Mouse (Mus musculus): ENCODE results near the gene Eif5a. TPM values are rescaled to one million over a fixed set of nuclear protein-coding genes. Genes with fewer than 3 reads are reported as not detected.
A peak's percentile ranks its signal among the peaks of the same experiment; 100 is the strongest.

Eif5a gene
- total RNA-seq, 1 experiment from 2014 or later, result 854 TPM

DNA sequence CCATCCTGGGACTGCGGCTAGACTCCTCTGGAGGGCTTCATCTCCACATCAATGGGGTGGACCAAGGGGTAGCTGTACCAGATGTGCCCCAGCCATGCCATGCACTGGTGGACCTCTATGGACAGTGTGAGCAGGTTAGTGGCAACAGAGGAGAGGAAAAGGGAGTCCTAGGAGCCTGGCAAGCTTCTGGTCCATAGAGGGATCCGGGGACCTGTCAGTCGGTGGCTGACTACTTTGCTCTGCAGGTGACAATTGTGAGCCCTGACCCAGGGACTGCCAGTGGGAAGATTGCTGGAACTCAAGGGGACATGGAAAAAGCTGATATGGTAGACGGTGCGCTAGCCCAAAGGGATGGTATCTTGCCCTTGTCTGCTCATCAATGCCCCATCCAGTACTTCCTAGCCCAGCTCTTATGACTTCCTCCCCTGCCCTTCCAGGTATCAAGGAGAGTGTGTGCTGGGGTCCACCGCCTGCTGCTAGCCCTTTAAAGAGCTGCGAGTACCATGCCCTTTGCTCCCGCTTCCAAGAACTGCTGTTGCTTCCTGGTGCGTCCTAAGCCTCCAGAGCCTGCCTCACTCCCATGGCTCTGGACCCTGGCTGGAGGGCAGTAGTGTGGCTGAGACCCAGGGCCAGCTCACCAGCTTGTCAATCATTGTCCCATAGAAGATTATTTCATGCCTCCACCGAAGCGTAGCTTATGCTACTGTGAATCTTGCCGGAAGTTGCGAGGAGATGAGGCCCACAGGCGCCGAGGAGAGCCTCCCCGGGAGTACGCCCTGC, 10.8 kb downstream of the Eif5a start:
- ATAC-seq (replicated peaks; ENCODE audit: low read depth, poor library complexity, severe bottlenecking), result no peak

DNA sequence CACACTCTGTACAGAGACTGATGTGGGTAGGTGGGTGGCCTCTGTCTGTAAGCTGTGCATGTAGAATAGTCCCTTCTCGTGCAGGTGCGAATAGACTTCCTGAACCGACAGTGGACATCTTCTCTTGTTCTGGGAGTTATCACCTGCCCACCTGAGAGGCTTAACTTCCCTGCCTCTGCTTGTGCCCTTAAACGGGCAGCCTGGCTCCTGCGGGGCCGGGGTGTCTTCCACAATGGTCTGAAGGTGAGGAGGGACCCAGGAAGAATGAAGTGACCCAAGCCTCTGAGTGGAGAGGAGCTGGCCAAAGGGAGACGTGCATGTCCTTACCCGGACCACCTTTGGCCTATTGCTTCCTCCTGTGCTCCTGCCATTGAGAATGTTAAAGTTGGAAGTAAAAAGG, 11.6 kb downstream of the Eif5a start:
- ATAC-seq (replicated peaks; ENCODE audit: low read depth, poor library complexity, severe bottlenecking), result no peak

DNA sequence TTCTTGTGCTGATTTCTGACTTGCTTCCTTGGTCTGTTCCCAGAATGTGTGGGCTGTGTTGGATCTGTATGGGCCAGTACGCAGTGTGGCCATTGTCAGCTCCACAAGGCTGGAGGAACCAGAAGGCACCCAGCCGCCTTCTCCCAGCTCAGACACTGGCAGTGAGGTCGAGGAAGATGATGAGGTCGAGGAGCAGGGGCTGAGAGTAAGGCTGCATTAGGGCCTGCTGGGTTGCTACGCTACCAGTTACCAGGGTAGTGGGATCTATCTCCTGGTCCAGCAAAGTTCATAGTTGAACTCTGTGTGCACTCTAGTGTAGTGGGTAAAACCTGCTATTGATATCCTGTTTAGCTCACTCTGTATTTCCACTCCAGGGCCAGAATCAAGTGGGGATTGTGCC, 12.6 kb downstream of the Eif5a start:
- no peak for ATAC-seq (replicated peaks; ENCODE audit: low read depth, poor library complexity, severe bottlenecking)

DNA sequence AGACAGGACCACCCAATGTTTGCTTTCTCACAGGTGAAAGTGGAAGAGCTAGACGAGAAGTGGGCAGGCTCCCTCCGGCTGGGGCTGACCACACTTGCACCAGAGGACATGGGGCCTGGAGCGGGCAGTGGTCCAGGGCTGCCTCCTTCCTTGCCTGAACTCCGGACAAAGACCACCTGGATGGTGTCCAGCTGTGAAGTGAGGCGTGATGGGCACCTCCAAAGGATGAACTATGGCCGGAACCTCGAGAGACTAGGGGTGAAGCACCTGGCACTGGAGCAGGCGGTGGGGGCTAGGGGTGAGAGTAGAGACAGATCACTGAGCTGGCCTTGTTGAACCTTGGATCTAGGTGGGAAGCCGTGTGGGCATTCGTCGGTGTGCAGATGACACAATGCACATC, 13.1 kb downstream of the Eif5a start:
- no peak for ATAC-seq (replicated peaks; ENCODE audit: low read depth, poor library complexity, severe bottlenecking)

DNA sequence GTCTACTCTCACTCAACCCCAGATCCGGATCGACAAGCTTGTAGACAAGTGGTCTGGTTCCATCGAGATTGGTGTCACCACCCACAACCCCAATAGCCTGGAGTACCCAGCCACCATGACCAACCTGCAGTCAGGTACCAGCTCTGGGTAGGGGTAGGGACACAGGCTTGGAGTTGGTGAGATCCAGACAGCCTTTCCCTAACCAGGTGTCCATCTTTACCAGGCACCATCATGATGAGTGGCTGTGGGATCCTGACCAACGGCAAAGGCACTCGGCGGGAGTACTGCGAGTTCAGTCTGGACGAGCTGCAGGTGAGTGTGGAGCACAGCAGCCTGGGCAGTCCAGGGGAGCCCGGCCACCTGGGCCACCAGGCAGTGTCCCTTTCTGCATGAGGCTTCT, 17.4 kb downstream of the Eif5a start:
- no peak for ATAC-seq (replicated peaks; ENCODE audit: low read depth, poor library complexity, severe bottlenecking)

DNA sequence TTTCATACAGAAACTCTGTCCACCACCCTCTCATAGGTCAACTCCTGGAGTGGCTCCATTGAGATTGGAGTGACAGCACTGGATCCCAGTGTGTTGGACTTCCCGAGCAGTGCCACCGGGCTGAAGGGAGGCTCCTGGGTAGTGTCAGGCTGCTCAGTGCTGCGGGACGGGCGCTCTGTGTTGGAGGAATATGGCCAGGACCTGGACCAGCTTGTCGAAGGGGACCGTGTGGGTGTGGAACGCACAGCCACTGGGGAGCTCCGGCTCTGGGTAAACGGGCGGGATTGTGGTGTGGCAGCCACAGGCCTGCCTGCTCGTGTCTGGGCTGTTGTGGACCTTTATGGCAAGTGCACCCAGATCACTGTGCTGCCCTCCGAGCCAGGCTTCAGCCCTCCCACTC, 18.8 kb downstream of the Eif5a start:
- ATAC-seq (replicated peaks; ENCODE audit: low read depth, poor library complexity, severe bottlenecking), result no peak

DNA sequence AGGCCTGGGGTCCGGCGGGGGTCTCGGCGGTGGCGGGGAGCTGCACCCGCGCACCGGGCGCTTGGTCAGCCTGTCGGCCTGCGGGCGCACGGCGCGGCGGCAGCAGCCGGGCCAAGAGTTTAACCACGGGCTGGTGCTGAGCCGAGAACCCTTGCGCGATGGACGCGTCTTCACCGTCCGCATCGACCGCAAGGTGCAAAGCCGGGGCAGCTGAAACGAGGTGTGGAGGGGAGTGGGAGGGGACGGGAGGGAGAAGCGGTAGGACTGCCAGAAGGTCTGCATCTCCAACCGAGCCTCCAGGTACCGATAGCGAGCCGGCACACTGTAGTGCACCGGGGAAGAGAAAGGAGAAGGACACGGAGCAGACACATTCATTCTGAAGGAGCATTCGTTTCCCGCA, 19.8 kb downstream of the Eif5a start:
- no peak for ATAC-seq (replicated peaks; ENCODE audit: low read depth, poor library complexity, severe bottlenecking)

DNA sequence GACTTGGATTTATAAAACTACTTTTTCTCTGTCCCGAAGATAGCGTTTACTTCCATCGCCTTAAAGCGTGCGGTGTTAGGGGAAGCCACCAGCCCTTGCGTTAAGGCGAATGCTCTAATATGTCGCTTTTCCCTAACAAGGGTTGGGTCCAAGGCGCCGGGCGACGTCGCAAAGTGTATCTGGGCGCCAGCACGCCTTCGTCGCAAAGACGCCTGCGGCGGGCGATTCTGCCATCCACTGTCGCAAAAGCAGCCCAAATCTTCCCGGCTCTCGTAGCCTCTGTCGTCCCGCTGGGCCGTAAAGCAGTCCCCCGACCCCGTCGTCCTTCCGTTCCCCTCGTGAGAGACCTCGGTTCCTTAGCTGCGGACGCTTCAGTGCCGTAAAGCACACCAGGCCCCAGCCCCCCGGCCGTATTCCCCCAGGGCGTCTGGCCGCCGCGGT, 20.3 kb downstream of the Eif5a start:
- peak; percentile 85 for ATAC-seq (replicated peaks; ENCODE audit: low read depth, poor library complexity, severe bottlenecking)

DNA sequence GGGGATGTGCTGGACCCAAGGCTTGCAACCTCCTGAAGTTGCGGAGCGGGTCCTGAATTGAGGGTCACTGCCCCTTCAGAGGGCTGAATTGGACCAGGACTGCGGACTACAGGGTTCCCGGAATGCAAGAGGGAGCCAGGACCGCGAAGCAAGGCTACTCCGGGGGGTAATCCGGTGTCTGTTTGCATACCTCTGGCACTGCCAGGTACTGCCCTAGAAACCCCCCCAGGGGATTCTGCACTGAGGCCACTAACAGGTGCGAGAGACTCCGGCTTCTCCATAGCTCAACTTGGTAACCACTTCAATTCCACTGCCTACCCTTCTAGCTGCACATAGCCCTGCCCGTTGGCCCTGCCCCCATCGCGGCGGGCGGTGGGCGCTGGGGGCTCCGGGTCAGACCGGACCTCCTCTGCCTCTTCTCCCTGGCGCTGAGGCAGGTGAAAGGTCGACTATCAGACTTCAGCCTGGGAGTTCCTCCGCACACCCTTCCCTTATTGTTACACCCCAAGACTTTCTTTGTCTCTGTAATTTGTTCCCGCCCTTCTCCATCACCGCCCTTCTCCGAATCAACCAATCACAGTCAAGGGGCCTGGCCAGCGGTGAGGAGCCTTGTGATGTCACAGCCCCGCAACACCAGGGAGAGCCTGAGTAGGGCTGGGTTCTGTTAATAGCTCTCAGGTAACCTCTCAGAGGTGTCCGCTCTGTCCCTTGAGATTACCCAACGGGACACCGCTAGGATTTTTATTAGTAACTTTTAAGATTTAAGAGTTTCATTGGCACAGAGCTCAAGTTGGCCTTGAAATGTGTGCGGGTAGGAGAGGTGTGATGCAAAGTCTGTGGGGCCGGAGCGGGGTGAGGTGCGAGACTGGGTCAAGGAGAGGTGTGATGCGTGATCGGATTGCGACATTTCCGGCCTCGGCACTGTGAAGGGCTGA, 21.0 kb downstream of the Eif5a start, which contains the start of the genes 2810408A11Rik and Neurl4:
2810408A11Rik (minus strand) TSS at position 517 of the 935 bp plus-strand sequence.
Neurl4 (plus strand) TSS at position 602 of the 935 bp plus-strand sequence.
- ATAC-seq (replicated peaks; ENCODE audit: low read depth, poor library complexity, severe bottlenecking), result peak; percentile 82

DNA sequence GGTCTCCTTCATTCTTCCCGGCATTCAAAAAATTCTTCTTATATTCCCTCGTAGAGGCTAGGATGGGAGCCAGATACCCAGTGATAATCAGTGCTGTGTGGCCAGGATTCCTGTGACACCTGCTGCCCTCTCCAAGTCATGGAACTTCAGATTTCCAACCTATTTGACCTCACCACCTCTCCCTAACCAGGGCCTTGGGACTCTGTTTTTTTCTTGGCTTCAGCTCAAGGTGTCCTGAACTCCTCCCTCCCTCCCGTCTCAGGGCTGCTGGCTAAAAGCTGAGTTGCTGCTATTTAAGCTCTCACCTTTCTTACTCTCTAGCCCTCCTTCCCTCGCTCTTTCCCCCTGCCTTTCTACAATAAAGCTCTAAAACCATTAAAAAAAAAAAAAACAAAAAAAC, 21.9 kb downstream of the Eif5a start:
- ATAC-seq (replicated peaks; ENCODE audit: low read depth, poor library complexity, severe bottlenecking), result no peak

DNA sequence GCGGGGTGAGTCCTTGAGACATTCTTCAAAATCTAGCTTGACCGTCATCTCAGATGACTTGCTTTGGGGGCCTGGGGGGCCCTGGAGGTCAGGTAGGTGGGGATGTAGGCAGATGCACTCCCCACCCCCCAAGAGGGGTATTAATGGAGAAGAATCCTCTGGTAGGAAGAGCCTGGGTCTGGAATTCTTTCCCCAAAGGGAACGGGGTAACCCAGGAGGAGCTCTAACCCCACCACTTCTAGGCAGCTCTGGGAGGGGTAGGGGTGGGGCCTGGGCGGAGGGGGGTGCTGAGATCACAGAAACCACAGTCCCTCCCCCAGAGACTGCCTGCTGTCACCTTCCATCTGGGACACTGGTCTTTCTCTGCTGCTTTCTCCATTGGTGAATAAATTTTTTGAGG, 26.5 kb downstream of the Eif5a start, which contains the start of gene Acap1:
Acap1 (minus strand) TSS at position 249 of the 400 bp plus-strand sequence.
- peak; percentile 68 for ATAC-seq (replicated peaks; ENCODE audit: low read depth, poor library complexity, severe bottlenecking)

DNA sequence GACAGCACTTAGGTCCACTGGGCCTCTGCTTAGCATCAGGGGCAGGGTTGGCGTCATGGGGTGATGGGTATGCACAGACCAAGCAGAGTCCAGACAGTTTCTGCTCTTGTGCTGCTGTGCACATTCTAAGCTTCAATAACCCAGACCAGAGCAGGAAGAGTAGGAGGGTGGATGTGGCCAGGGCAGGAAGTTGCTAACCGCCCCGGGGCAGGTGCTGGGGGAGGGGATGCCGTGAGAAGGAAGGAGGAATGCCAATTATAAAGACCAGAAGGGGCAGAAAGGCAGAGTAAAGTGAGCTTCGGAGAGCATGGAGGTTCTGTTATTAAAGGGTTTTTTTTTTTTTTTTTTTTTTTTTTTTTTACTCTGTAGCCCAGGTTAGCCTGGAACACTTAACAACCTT, 27.1 kb downstream of the Eif5a start:
- peak; percentile 84 for ATAC-seq (replicated peaks; ENCODE audit: low read depth, poor library complexity, severe bottlenecking)

DNA sequence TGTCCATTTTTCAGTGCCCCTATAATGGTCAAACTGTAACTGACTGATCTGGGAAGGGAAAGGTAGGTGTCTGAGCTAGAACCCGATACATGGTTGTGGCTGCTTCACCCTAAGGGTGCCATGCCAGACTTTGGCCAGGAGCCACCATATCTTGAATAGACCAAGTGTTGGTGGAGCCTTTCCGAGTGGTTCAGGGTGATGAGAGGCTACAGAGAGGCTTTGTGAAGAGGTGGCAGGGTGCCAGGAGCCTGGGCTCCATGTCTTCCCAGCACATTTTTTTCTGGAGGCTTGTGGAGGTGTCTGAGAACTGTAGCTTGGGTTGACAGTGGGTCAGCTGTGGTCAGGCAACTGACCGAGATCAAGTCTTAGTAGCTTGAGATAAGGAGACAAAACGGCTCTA, 30.3 kb downstream of the Eif5a start:
- no peak for ATAC-seq (replicated peaks; ENCODE audit: low read depth, poor library complexity, severe bottlenecking)

DNA sequence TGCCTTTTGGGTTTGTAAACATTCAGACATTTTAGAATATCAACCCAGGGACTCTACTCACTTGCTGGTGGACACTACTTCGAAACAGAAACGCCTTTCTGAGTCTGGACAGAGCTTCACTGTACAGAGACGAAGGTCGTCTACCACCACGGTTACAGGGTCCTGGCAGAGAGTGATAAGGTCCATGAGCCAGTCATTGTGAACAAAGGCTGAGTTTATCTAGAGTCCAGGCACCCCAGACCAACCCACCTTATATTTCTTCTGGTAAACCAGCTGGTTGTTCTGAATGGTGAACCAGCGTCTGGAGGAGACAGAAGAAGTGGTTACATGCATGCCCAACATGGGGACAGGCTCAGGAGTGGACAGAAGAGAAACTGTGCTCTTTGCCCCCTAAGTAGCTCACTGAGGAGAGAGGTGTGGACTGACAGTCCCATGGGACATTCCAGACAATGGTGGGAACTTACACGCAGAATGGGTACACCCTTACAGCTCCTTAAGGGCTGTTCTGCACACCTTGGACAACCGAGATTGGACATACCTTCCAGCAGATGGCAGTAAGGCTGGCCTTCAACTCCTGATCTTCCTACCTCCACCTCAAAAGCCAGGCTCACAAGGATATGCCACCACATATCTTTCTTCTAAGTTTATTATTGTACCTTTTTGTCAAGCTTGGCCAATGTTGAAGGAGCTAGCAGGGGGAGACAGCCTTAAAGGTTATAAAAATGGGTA, 34.7 kb downstream of the Eif5a start:
- no peak; the same call in 1 of the 2 replicates for ATAC-seq (replicated peaks; ENCODE audit: low read depth, poor library complexity, severe bottlenecking)

DNA sequence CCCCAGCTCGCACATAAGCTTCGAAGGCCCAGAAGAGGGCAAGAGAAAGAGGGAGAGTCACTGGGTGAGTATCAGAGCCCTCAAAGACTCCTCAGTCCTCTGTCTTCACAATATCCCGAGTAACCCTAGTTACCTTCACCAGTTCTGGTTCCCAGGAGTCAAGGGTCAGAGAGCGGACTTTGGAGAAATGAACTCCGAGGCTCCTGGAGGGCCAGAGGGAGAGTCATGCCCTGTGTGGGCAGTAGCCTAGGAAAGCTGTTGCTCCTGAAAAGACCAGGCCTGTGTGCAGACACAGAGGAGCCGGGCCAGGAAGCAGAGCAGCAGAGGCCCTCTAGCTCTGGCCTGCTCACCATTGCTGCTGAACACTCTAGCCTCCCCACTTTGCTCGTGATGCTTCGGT, 37.1 kb downstream of the Eif5a start:
- ATAC-seq (replicated peaks; ENCODE audit: low read depth, poor library complexity, severe bottlenecking), result no peak

DNA sequence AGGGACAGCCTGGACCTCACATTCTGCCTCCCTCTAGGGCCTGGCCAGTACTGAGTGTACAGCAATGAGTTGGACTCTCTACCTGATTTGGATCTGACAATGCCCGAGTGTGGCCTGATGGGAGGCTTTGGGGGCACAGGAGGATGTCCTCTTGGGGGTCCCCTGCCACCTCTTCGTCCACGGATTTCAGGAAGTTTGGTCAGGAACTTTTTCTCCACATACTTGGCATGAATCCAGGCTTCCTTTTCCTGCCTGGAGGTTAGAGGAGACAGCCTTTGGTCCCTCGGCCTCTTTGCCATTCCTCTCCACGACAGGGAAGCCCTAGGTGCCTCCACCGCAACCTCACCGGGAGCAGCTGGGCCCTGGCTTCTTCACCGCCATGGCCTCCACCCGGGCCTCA, 37.5 kb downstream of the Eif5a start:
- ATAC-seq (replicated peaks; ENCODE audit: low read depth, poor library complexity, severe bottlenecking), result no peak

DNA sequence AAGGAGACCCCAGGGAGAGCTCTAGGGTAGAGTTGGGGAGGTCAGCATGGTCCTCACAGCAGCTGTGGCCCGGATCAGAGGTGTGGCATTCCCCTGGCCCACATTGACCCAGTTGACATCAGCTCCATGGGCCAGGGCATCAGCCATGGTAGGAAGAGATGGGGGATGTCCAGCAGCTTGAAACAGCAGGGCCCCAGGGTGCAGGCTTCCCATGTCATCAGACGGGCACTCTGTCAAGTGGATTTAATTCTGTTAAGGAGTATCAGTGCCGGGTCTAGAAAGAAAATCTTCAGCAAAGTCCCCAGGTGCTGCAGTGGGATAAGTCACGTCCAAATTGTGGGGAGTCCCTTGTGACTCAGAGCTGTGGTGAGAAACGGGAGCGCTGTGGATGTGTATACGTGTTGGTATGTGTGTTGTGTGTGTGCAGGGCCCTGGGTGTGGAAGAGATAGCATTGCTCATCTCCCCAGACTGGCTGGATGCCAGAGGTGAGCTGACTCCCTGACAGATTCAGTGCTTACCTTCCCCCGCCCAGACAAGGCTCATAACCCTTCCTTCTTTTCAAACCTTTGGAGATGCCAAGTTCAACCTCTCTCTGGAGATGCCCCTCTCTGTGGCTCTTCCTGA, 38.1 kb downstream of the Eif5a start:
- ATAC-seq (replicated peaks; ENCODE audit: low read depth, poor library complexity, severe bottlenecking), result no peak

DNA sequence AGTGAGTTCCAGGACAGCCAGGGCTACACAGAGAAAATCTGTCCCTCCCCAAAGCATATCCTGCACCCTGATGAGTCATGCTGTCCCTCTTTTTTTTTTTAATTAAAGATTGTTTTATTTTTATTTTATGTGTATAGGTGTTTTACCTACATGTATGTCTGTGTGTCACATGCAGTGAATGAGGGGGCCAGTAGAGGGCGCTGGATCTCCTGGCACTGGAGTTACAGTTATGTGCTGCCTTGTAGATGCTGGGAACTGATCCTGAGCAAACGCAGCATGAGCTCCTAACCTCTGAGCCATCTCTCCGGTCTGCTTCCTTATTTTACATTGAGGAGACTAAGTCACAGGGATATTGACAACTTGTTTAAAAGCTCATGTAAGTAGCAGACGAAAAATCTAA, 38.7 kb downstream of the Eif5a start:
- no peak for ATAC-seq (replicated peaks; ENCODE audit: low read depth, poor library complexity, severe bottlenecking)

DNA sequence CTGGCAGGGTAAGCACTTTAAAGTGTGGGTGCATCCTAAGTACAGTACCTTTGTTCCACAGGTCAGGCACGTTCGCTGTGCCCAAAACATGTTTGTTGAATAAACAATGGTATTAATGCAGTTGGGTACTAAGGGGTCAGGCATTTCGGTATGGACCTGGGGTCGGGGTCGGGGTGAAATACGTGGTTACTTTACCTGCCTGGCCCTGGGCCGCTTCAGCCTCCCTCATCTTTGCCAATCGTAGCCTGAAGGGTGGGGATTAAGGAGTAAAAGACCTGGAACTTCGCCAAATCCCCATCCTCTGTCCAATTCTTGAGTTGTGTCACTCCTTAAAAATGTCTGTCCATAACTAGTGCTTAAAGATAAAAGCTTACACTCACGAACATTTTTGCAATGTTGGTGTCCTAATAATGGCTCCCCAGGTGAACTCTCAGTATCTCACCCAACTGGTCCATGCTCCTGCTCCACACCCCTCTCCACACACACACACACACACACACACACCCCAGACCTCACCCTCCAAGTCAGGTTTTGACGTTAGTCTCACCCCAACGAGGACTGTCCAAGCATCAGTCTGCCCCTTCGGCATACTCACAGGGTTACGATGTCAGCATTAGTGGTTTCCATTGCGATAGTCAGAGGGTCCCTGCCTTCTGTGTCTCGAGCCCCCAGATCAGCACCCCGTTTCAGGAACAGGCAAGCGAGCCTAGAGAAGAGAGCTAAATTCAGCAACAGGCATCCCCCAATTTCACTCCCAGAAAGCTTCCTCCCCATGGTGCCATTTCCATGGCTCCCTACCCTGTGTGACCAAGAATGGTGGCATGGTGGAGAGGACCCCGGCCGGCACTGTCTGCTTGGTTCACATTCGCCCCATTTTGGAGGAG, 39.7 kb downstream of the Eif5a start:
- no peak for ATAC-seq (replicated peaks; ENCODE audit: low read depth, poor library complexity, severe bottlenecking)

All from common myeloid progenitor, adult 5-6 weeks (primary cell).